ENCODE assay signal across 24 mouse cellular contexts in the genomic region with DNA sequence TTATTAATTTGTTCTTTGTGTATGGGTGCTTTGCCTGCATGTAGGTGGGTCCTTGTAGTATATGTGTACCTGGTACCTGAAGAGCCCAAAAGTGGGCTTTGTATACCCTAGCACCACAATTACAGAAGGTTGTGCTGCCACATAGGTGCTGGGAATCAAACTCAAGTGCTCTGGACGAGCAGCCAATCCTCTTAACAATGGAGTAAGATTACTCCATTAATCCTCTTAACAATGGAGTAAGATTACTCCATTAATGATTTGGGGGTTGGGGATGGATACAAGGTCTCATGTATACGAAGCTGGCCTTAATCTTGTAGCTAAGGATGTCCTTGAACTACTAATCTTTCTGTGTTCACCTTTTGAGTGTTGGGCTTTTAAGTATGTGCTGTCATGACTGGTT.
"Had no signal": no experiment of that assay in that cellular context is flagged by ENCODE, and none has a peak within 500 bp of the region (broad histone marks: within the 10 kb centered on the region; RNA-seq: fewer than 3 reads in every experiment).

No protein-coding gene starts in this region.

- H3K36me3 ChIP-seq: limb, embryonic 15.5 days had no signal

- H3K27ac ChIP-seq: heart, adult 2 months; heart, embryonic 13.5 days; heart, embryonic 15.5 days; hindbrain, embryonic 13.5 days; hindbrain, embryonic 15.5 days; hindbrain, postnatal 0 days; kidney, embryonic 15.5 days; kidney, postnatal 0 days; limb, embryonic 13.5 days; limb, embryonic 15.5 days had no signal

- ATAC-seq: hindbrain, postnatal 0 days; intestine, embryonic 16.5 days had no signal

- DNase-seq: gastrocnemius, postnatal 14 days; gastrocnemius, postnatal 36 days; heart, adult 11 months; heart, adult 2 months; heart, postnatal 14 days; heart, postnatal 36 days; kidney, adult 11 months; kidney, adult 2 months; kidney, adult 9 months; kidney, postnatal 14 days; kidney, postnatal 36 days; layer of hippocampus, adult 9-11 months; layer of hippocampus, postnatal 36 days; left cerebral cortex, postnatal 4 days had no signal

- H3K27me3 ChIP-seq: heart, embryonic 13.5 days; heart, embryonic 15.5 days; hindbrain, embryonic 13.5 days; hindbrain, embryonic 15.5 days; kidney, embryonic 15.5 days; limb, embryonic 13.5 days; limb, embryonic 15.5 days had no signal

- H3K4me1 ChIP-seq: hindbrain, embryonic 13.5 days; hindbrain, embryonic 15.5 days; kidney, embryonic 15.5 days; limb, embryonic 13.5 days; limb, embryonic 15.5 days had no signal

- H3K4me3 ChIP-seq: heart, adult 2 months; heart, embryonic 13.5 days; heart, embryonic 15.5 days; hindbrain, embryonic 13.5 days; hindbrain, embryonic 15.5 days; kidney, embryonic 15.5 days; limb, embryonic 13.5 days; limb, embryonic 15.5 days had no signal
